Mouse (Mus musculus) bone marrow, adult 2 months (tissue): ENCODE measurements around the gene A1cf. TPM values are rescaled to one million over a fixed set of nuclear protein-coding genes. Genes with fewer than 3 reads are reported as not detected.
A peak's percentile ranks its signal among the peaks of the same experiment; 100 is the strongest.

ENCODE experiments used
- H3K27ac ChIP-seq: fragments of 200-500 bp; 2 replicates; pipeline ENCODE4 v1.5.1; 2012; ENCODE audit warnings: low read depth, mild to moderate bottlenecking, control low read depth, inconsistent platforms, low read length; ENCODE audit not compliant: control insufficient read depth, poor library complexity, insufficient read depth
- H3K4me1 ChIP-seq: fragments of 200-500 bp; 2 replicates; pipeline ENCODE4 v1.6.1; 2011; ENCODE audit warnings: low read length; ENCODE audit not compliant: control insufficient read depth, insufficient read depth
- H3K4me3 ChIP-seq: fragments of 200-500 bp; replicated peaks from 2 replicates; pipeline ENCODE3; 2011; ENCODE audit warnings: mild to moderate bottlenecking, low read depth, low read length, control low read depth; ENCODE audit not compliant: control insufficient read depth
- CTCF ChIP-seq: fragments of 200-500 bp; IDR thresholded peaks from 2 replicates; pipeline ENCODE4 v1.5.1; 2011; ENCODE audit warnings: low read length, control low read depth; ENCODE audit not compliant: control insufficient read depth, insufficient read depth
- POLR2A ChIP-seq: fragments of 200-500 bp; IDR thresholded peaks from 2 replicates; pipeline ENCODE4 v1.6.1; 2011; ENCODE audit warnings: low read depth, mild to moderate bottlenecking, control low read depth, low read length, borderline replicate concordance; ENCODE audit not compliant: control insufficient read depth
- WGBS: fragments of 180-500 bp; shearing (Covaris S2); methylation state at CpG from one replicate; pipeline ENCODE4 v1.1.7; 2018; 5-methylcytosine and 5-hydroxymethylcytosine counted together
- polyA plus RNA-seq: library from polyadenylated mRNA; stranded (reverse); fragments of >200 nt; gene quantifications from 2 replicates; pipeline ENCODE4 v1.2.4, GENCODE M21; 2011; ENCODE audit warnings: low replicate concordance; ENCODE audit not compliant: missing spikeins, insufficient read depth, insufficient read length

A1cf gene
- polyA plus RNA-seq, 1 experiment, result not detected

GRCm38 (mm10) chr19:31956359-31956758 lies 87.8 kb downstream of the A1cf start:
- Histone ChIP-seq H3K4me1 (peaks cover 3% of the 10 kb centered on the region; the same call in 1 of the 2 replicates), H3K27ac (no peak overlapping the region), H3K4me3 (no peak overlapping the region)
- TF ChIP-seq POLR2A (no peak), CTCF (no peak)
- 4% methylated on average over 2 of the region's 2 CpGs for WGBS

- TF ChIP-seq POLR2A (no peak), CTCF (no peak)
- Histone ChIP-seq H3K4me1 (peaks cover 3% of the 10 kb centered on the region; the same call in 1 of the 2 replicates), H3K27ac (no peak overlapping the region), H3K4me3 (no peak overlapping the region)
- WGBS, result 45% methylated on average over 2 of the region's 2 CpGs
Observed at GRCm38 (mm10) chr19:31960434-31960833, 91.9 kb downstream of the A1cf start.

GRCm38 (mm10) chr19:31963147-31963546 lies 94.6 kb downstream of the A1cf start:
- H3K27ac ChIP-seq, result no peak overlapping the region
- WGBS, result 3% methylated on average over 3 of the region's 3 CpGs
- no peak overlapping the region for H3K4me3 ChIP-seq
- no peak for TF ChIP-seq POLR2A
- no peak for TF ChIP-seq CTCF
- H3K4me1 ChIP-seq, result no peaks in the 10 kb centered on the region; the same call in 1 of the 2 replicates

GRCm38 (mm10) chr19:31967933-31968532 lies 99.5 kb downstream of the A1cf start:
- no peaks in the 10 kb centered on the region; the same call in 1 of the 2 replicates for H3K4me1 ChIP-seq
- WGBS, result 22% methylated on average over 5 of the region's 5 CpGs
- H3K4me3 ChIP-seq, result no peak overlapping the region
- no peak overlapping the region for H3K27ac ChIP-seq
- no peak for TF ChIP-seq POLR2A
- TF ChIP-seq CTCF, result no peak

GRCm38 (mm10) chr19:31971405-31971804 lies 102.8 kb downstream of the A1cf start:
- TF ChIP-seq POLR2A (no peak), CTCF (no peak)
- no peak overlapping the region for H3K4me3 ChIP-seq
- 6% methylated on average over 3 of the region's 3 CpGs for WGBS
- H3K4me1 ChIP-seq, result peaks cover 2% of the 10 kb centered on the region; the same call in 1 of the 2 replicates
- H3K27ac ChIP-seq, result no peak overlapping the region

- WGBS, result 8% methylated on average over 6 of the region's 6 CpGs
- no peak overlapping the region for H3K4me3 ChIP-seq
- peak; percentile 97 for TF ChIP-seq CTCF
- TF ChIP-seq POLR2A, result no peak
- H3K4me1 ChIP-seq, result peaks cover 2% of the 10 kb centered on the region; the same call in 1 of the 2 replicates
- no peak overlapping the region for H3K27ac ChIP-seq
Observed at GRCm38 (mm10) chr19:31971998-31972397, 103.4 kb downstream of the A1cf start.

GRCm38 (mm10) chr19:31975882-31976281 lies 107.3 kb downstream of the A1cf start:
- H3K4me3 ChIP-seq, result no peak overlapping the region
- H3K4me1 ChIP-seq, result peaks cover 2% of the 10 kb centered on the region; the same call in 1 of the 2 replicates
- no peak for TF ChIP-seq POLR2A
- TF ChIP-seq CTCF, result no peak
- WGBS, result 25% methylated on average over 2 of the region's 2 CpGs
- no peak overlapping the region for H3K27ac ChIP-seq

GRCm38 (mm10) chr19:31991057-31991456 lies 122.5 kb downstream of the A1cf start:
- TF ChIP-seq CTCF (no peak), POLR2A (no peak)
- H3K4me1 ChIP-seq, result no peaks in the 10 kb centered on the region; the same call in 1 of the 2 replicates
- WGBS, result 50% methylated on average over 6 of the region's 6 CpGs

More at GRCm38 (mm10) chr19:31991057-31991456, 122.5 kb downstream of the A1cf start:
- Histone ChIP-seq H3K4me3 (no peak overlapping the region), H3K27ac (no peak overlapping the region)
